Mouse (Mus musculus): ENCODE measurements at regions not wholly inside any gene's neighbourhood (a gene's known extent, or its start where the extent isn't known, plus 50 kb on each side); places are given as distances from the start of the nearest gene placed in this dataset.

- intact Hi-C loops (cut with DNase I) = no loop called here
- no peak for DNase-seq (ENCODE audit: low spot score)
Observed at GRCm38 (mm10) chr9:47466767-47467166, 63.2 kb upstream of the Cadm1 start.

GRCm38 (mm10) chr9:47467815-47468214, 62.2 kb upstream of the Cadm1 start:
- DNase-seq (ENCODE audit: low spot score) = no peak
- intact Hi-C loops (cut with DNase I) = no loop called here

GRCm38 (mm10) chr9:47469576-47469975, 60.4 kb upstream of the Cadm1 start:
- intact Hi-C loops (cut with DNase I) = no loop called here
- no peak for DNase-seq (ENCODE audit: low spot score)

- intact Hi-C loops (cut with DNase I) = no loop called here
- DNase-seq (ENCODE audit: low spot score) = no peak
Observed at GRCm38 (mm10) chr9:47470741-47471140, 59.2 kb upstream of the Cadm1 start.

GRCm38 (mm10) chr9:47471767-47472420, 58.1 kb upstream of the Cadm1 start:
- intact Hi-C loops (cut with DNase I) = no loop called here
- peak; percentile 5 for DNase-seq (ENCODE audit: low spot score)

- intact Hi-C loops (cut with DNase I) = no loop called here
Observed at GRCm38 (mm10) chr9:47473776-47474365, 56.1 kb upstream of the Cadm1 start.

GRCm38 (mm10) chr9:47474776-47475175, 55.2 kb upstream of the Cadm1 start:
- intact Hi-C loops (cut with DNase I) = no loop called here
- no peak for DNase-seq (ENCODE audit: low spot score)

More at GRCm38 (mm10) chr9:47473776-47474365, 56.1 kb upstream of the Cadm1 start:
- DNase-seq (ENCODE audit: low spot score) = no peak

- no peak for DNase-seq (ENCODE audit: low spot score)
- intact Hi-C loops (cut with DNase I) = no loop called here
Observed at GRCm38 (mm10) chr9:47477889-47478288, 52.1 kb upstream of the Cadm1 start.
